Mouse (Mus musculus) CH12.LX (cell line): ENCODE measurements at regions not wholly inside any gene's neighbourhood (a gene's known extent, or its start where the extent isn't known, plus 50 kb on each side); places are given as distances from the start of the nearest gene placed in this dataset.

ENCODE experiments used
- DNase-seq: peaks from one replicate; pipeline ENCODE4 v3.0.0-alpha.2; 2013; ENCODE audit errors: extremely low read depth
- H3K27ac ChIP-seq: 2 replicates; pipeline ENCODE4 v1.5.1; 2012; ENCODE audit warnings: low read depth, mild to moderate bottlenecking, control low read depth, moderate library complexity; ENCODE audit not compliant: insufficient read depth
- H3K27me3 ChIP-seq: replicated peaks from 2 replicates; pipeline ENCODE3; 2012; ENCODE audit warnings: inconsistent platforms
- H3K36me3 ChIP-seq, 2 experiments: replicated peaks in 1 of 2; 2 replicates each; pipeline versions ENCODE3 to v1.6.1; 2012; ENCODE audit warnings: inconsistent platforms in 1 of 2, low read length in 1 of 2, mild to moderate bottlenecking in 1 of 2, mixed read lengths in 1 of 2, moderate library complexity in 1 of 2; ENCODE audit not compliant: control insufficient read depth in 1 of 2, insufficient read depth in 1 of 2
- H3K4me1 ChIP-seq, 2 experiments: 2 replicates each; pipeline ENCODE4 v1.6.1; 2012; ENCODE audit warnings: inconsistent platforms in 1 of 2, moderate library complexity in 1 of 2; ENCODE audit not compliant: insufficient read depth in 2 of 2, control insufficient read depth in 1 of 2
- H3K4me2 ChIP-seq: 2 replicates; pipeline ENCODE4 v1.6.1; 2012; ENCODE audit warnings: low read depth, mild to moderate bottlenecking, control low read depth; ENCODE audit not compliant: poor library complexity, insufficient read depth, severe bottlenecking
- H3K4me3 ChIP-seq, 3 experiments: fragments of 150-350 bp in 1 of 3; sonication (generic) in 1 of 3; replicated peaks in 1 of 3; 2 replicates each; pipeline versions ENCODE3 to v1.5.1; 2011 to 2012; ENCODE audit warnings: low read depth in 2 of 3, low read length in 2 of 3, mild to moderate bottlenecking in 2 of 3, moderate library complexity in 2 of 3, control low read depth in 1 of 3, improper control_type of control experiment in 1 of 3, inconsistent platforms in 1 of 3, mixed read lengths in 1 of 3; ENCODE audit not compliant: poor library complexity in 1 of 3
- H3K79me2 ChIP-seq: replicated peaks from 2 replicates; pipeline ENCODE4 v1.6.1; 2012; ENCODE audit warnings: mild to moderate bottlenecking, moderate library complexity; ENCODE audit not compliant: control insufficient read depth, poor library complexity, insufficient read depth, severe bottlenecking; ENCODE audit errors: extremely low read depth
- H3K9ac ChIP-seq: 2 replicates; pipeline ENCODE4 v1.6.1; 2012; ENCODE audit warnings: low read depth, mild to moderate bottlenecking, control low read depth, moderate library complexity; ENCODE audit not compliant: insufficient read depth
- H3K9me3 ChIP-seq: replicated peaks from 2 replicates; pipeline ENCODE3; 2012; ENCODE audit warnings: low read length, inconsistent platforms, mixed read lengths
- BHLHE40 ChIP-seq: IDR thresholded peaks from 2 replicates; pipeline ENCODE4 v1.6.1; 2011; ENCODE audit warnings: mild to moderate bottlenecking, low read depth, low read length, improper control_type of control experiment
- CHD1 ChIP-seq: IDR thresholded peaks from 2 replicates; pipeline ENCODE4 v1.6.1; 2012; ENCODE audit warnings: low read depth, low read length, improper control_type of control experiment, inconsistent platforms
- E2F4 ChIP-seq: IDR thresholded peaks from 2 replicates; pipeline ENCODE4 v1.6.1; 2011; ENCODE audit warnings: low read depth, low read length, improper control_type of control experiment; ENCODE audit not compliant: insufficient replicate concordance
- EP300 ChIP-seq: IDR thresholded peaks from 2 replicates; pipeline ENCODE4 v1.6.1; 2011; ENCODE audit warnings: low read length, improper control_type of control experiment
- HCFC1 ChIP-seq: IDR thresholded peaks from 2 replicates; pipeline ENCODE4 v1.6.1; 2012; ENCODE audit warnings: low read depth, mild to moderate bottlenecking, inconsistent platforms, low read length, improper control_type of control experiment
- JUN ChIP-seq: IDR thresholded peaks from 2 replicates; pipeline ENCODE4 v1.6.1; 2011; ENCODE audit warnings: low read depth, mild to moderate bottlenecking, low read length, improper control_type of control experiment, moderate library complexity; ENCODE audit not compliant: insufficient read depth
- KAT2A ChIP-seq: IDR thresholded peaks from 2 replicates; pipeline ENCODE4 v1.6.1; 2012; ENCODE audit warnings: low read length, improper control_type of control experiment, inconsistent platforms; ENCODE audit not compliant: insufficient replicate concordance
- MAFK ChIP-seq: IDR thresholded peaks from 2 replicates; pipeline ENCODE4 v1.6.1; 2011; ENCODE audit warnings: low read length, improper control_type of control experiment; ENCODE audit not compliant: insufficient replicate concordance
- MAX ChIP-seq: IDR thresholded peaks from 2 replicates; pipeline ENCODE4 v1.6.1; 2011; ENCODE audit warnings: low read length, improper control_type of control experiment
- MAZ ChIP-seq: IDR thresholded peaks from 2 replicates; pipeline ENCODE4 v1.6.1; 2012; ENCODE audit warnings: low read depth, mild to moderate bottlenecking, inconsistent platforms, low read length, improper control_type of control experiment, moderate library complexity
- MXI1 ChIP-seq: IDR thresholded peaks from 2 replicates; pipeline ENCODE4 v1.6.1; 2011; ENCODE audit warnings: mild to moderate bottlenecking, low read depth, low read length, improper control_type of control experiment
- MYC ChIP-seq: IDR thresholded peaks from 2 replicates; pipeline ENCODE4 v1.6.1; 2011; ENCODE audit warnings: low read depth, mild to moderate bottlenecking, improper control_type of control experiment, low read length
- NELFE ChIP-seq: IDR thresholded peaks from 2 replicates; pipeline ENCODE4 v1.6.1; 2011; ENCODE audit warnings: low read depth, low read length, improper control_type of control experiment
- NRF1 ChIP-seq: IDR thresholded peaks from 2 replicates; pipeline ENCODE4 v1.6.1; 2014; ENCODE audit warnings: low read depth, mild to moderate bottlenecking, inconsistent platforms, low read length, improper control_type of control experiment, moderate library complexity
- PAX5 ChIP-seq: IDR thresholded peaks from 2 replicates; pipeline ENCODE4 v1.6.1; 2012; ENCODE audit warnings: low read length, inconsistent platforms, mixed read lengths
- POLR2A ChIP-seq: IDR thresholded peaks from 2 replicates; pipeline ENCODE4 v1.6.1; 2011; ENCODE audit warnings: low read depth, mild to moderate bottlenecking, improper control_type of control experiment, low read length
- RAD21 ChIP-seq: IDR thresholded peaks from 2 replicates; pipeline ENCODE4 v1.6.1; 2011; ENCODE audit warnings: low read depth, mild to moderate bottlenecking, low read length, improper control_type of control experiment, moderate library complexity
- TBP ChIP-seq: conservative IDR thresholded peaks from 2 replicates; pipeline ENCODE4 v1.6.1; 2011; ENCODE audit warnings: low read depth, low read length, improper control_type of control experiment
- ZC3H11A ChIP-seq: IDR thresholded peaks from 2 replicates; pipeline ENCODE4 v1.6.1; 2012; ENCODE audit warnings: low read depth, mild to moderate bottlenecking, inconsistent platforms, low read length, improper control_type of control experiment
- ZNF384 ChIP-seq: IDR thresholded peaks from 2 replicates; pipeline ENCODE4 v1.6.1; 2012; ENCODE audit warnings: low read depth, low read length, improper control_type of control experiment, inconsistent platforms
- dilution Hi-C: fragments of 300-500 bp; cut with MboI; formaldehyde crosslinking; loops from 2 replicates; pipeline ENCODE4 v1.14.3; 2020; ENCODE audit warnings: low sequenced_read_pairs; ENCODE audit not compliant: extremely low pct_unique_long_range_greater_than_20kb, extremely low pct_ligation_motif_present
- in situ Hi-C: fragments of 300-500 bp; cut with MboI; formaldehyde crosslinking; loops from 3 replicates; pipeline ENCODE4 v1.14.3; 2019; ENCODE audit warnings: low sequenced_read_pairs, low pct_ligation_motif_present, low pct_unique_long_range_greater_than_20kb, mixed read lengths

DNA sequence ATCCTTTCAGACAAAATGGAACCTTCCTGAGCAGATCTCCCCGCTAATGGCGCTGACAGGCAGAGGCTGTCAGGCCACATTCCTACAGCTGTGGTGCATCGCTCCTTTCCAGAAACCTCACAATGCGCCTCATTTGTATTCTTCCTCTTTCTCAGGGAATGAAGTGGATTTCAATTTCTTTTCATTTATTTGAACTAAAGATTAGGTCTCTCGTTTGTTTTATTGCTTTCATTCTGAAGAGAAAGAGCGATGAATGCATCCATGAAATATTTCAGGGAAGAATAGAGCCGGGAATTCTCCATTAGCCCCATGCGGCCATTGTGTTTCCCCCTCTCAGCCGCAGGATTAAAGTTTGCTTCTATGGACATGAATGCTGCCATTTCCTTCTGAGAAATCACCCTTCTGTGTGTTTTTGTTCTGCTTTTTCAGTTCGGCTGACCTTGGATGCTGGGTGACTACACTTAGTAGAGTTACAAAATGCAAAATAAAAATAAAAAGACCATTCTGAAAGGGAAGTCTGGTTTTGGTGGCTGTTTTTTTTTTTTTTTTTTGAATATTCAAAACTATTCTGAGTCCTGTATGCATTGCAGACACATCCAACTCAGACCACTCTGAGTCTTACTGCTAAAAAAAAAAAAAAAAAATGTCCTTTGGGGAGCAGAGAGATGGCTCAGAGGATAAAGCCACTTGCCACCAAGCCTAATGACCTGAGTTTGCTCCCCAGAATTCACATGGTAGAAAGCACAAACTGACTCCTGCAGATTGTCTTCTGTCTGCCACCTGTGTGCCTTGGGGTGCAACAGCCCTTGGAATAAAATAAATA is 213.7 kb downstream of the Irs2 start:
- H3K27me3 ChIP-seq = no peaks in the 10 kb centered on the region
- TF ChIP-seq ZNF384 = peak; percentile 59
- no peak for TF ChIP-seq MYC
- TF ChIP-seq TBP = no peak
- TF ChIP-seq MAFK = no peak
- TF ChIP-seq HCFC1 = no peak
- TF ChIP-seq RAD21 = no peak
- TF ChIP-seq NELFE = no peak
- TF ChIP-seq MAZ = no peak
- H3K4me1 ChIP-seq = peaks cover 8 to 21% of the 10 kb centered on the region in 2 experiments
- no peak overlapping the region for H3K9ac ChIP-seq
- H3K4me2 ChIP-seq = no peak overlapping the region
- DNase-seq = peak; percentile 10
- dilution Hi-C loops (no loop called here), in situ Hi-C loops (no loop called here)
- no peak overlapping the region for H3K4me3 ChIP-seq
- H3K36me3 ChIP-seq = no peaks in the 10 kb centered on the region
- H3K79me2 ChIP-seq = no peaks in the 10 kb centered on the region
- no peaks in the 10 kb centered on the region for H3K9me3 ChIP-seq
- no peak overlapping the region for H3K27ac ChIP-seq

DNA sequence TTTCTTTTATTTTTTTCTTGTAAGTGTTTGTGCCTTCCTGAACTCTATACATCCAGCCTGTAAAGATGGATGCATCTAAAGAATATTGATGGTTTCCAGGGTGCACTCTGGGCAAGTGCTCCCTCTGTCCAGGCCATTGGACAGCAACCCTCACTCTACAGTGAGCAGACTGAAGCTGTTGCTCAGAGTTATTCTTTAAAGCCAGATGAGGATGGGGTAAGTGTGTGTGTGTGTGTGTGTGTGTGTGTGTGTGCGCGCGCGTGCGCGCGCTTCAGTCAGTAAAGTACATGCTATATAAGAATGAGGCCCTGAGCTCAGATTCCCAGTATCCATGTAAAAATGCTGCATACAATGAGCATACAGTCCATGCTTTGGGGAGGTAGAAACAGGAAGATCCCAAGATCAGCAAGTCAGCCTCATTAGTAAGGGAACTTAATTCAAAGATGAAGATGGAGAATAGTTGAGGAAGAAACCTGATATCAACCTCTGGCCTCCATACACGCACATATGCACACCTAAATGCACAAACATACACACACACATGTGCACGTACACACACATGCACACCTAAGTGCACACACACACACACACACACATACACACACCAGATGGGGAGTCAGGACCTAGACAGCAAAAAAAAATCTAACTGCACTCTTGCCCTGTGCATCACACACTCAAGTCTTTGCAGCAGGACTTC is 214.4 kb downstream of the Irs2 start:
- in situ Hi-C loops = no loop called here
- dilution Hi-C loops = no loop called here
- Histone ChIP-seq H3K9me3 (no peaks in the 10 kb centered on the region), H3K4me3 (no peak overlapping the region), H3K27ac (no peak overlapping the region), H3K9ac (no peak overlapping the region), H3K4me1 (peaks cover 8 to 21% of the 10 kb centered on the region in 2 experiments), H3K79me2 (no peaks in the 10 kb centered on the region), H3K27me3 (no peaks in the 10 kb centered on the region), H3K36me3 (no peaks in the 10 kb centered on the region), H3K4me2 (no peak overlapping the region)
- TF ChIP-seq EP300 = no peak
- no peak for TF ChIP-seq MYC
- TF ChIP-seq PAX5 = no peak
- TF ChIP-seq MXI1 = no peak
- TF ChIP-seq BHLHE40 = no peak
- no peak for TF ChIP-seq POLR2A
- no peak for TF ChIP-seq ZC3H11A
- no peak for TF ChIP-seq JUN
- no peak for TF ChIP-seq CHD1
- TF ChIP-seq KAT2A = no peak
- no peak for TF ChIP-seq ZNF384
- TF ChIP-seq E2F4 = no peak
- no peak for TF ChIP-seq HCFC1
- TF ChIP-seq MAX = no peak
- TF ChIP-seq RAD21 = no peak
- no peak for TF ChIP-seq NRF1
- no peak for DNase-seq
